Mouse (Mus musculus) neural tube, embryonic 15.5 days (tissue): ENCODE results near the gene Dus4l. TPM values are rescaled to one million over a fixed set of nuclear protein-coding genes. Genes with fewer than 3 reads are reported as not detected.

Source experiments
- ATAC-seq: fragments of 200-750 bp; cut with Nextera tagmentation; 2 replicates; pipeline ENCODE4 v1.8.0; 2017; ENCODE audit warnings: mild to moderate bottlenecking, moderate TSS enrichment, moderate library complexity; ENCODE audit not compliant: low FRiP score
- H3K27ac ChIP-seq: fragments of 300-500 bp; sonication (generic); replicated peaks from 2 replicates; pipeline ENCODE4 v1.5.1; 2015; ENCODE audit warnings: mild to moderate bottlenecking, inconsistent platforms
- H3K27me3 ChIP-seq: fragments of 300-500 bp; sonication (generic); replicated peaks from 2 replicates; pipeline ENCODE4 v1.6.1; 2015; ENCODE audit warnings: inconsistent platforms
- H3K36me3 ChIP-seq: fragments of 300-500 bp; sonication (generic); 2 replicates; pipeline ENCODE4 v1.6.1; 2015; ENCODE audit warnings: inconsistent platforms
- H3K4me1 ChIP-seq: fragments of 300-500 bp; sonication (generic); 2 replicates; pipeline ENCODE4 v1.6.1; 2015; ENCODE audit warnings: inconsistent platforms
- H3K4me2 ChIP-seq: fragments of 300-500 bp; sonication (generic); 2 replicates; pipeline ENCODE4 v1.6.1; 2015; ENCODE audit warnings: inconsistent platforms, mild to moderate bottlenecking, moderate library complexity
- H3K4me3 ChIP-seq: fragments of 300-500 bp; sonication (generic); replicated peaks from 2 replicates; pipeline ENCODE4 v1.5.1; 2015; ENCODE audit warnings: mild to moderate bottlenecking, inconsistent platforms
- H3K9ac ChIP-seq: fragments of 300-500 bp; sonication (generic); replicated peaks from 2 replicates; pipeline ENCODE4 v1.6.1; 2015; ENCODE audit warnings: mild to moderate bottlenecking, inconsistent platforms
- H3K9me3 ChIP-seq: fragments of 300-500 bp; sonication (generic); replicated peaks from 2 replicates; pipeline ENCODE4 v1.6.1; 2016; ENCODE audit warnings: inconsistent platforms
- WGBS: fragments of 180-500 bp; shearing (Covaris S2); methylation state at CpG from one replicate; pipeline ENCODE4 v1.1.7; 2015; ENCODE audit warnings: mixed read lengths; 5-methylcytosine and 5-hydroxymethylcytosine counted together
- polyA plus RNA-seq: library from polyadenylated mRNA; unstranded; fragments of >200 nt; fragmentation: Nextera tagmentation; extraction: Ambion mirVana; gene quantifications from 2 replicates; pipeline ENCODE4 v1.2.1, GENCODE M21; 2015

The Dus4l gene
- polyA plus RNA-seq = 6.8 and 10.3 TPM in 2 replicates

- H3K9me3 ChIP-seq = no peaks in the 10 kb centered on the region
- ATAC-seq = peak; percentile 99
- H3K9ac ChIP-seq = peak within 1 kb of the TSS; percentile 80
- under 1% methylated on average over 47 of the region's 47 CpGs for WGBS
- H3K4me3 ChIP-seq = peak within 1 kb of the TSS; percentile 92
- peak within 1 kb of the TSS; percentile 89 for H3K27ac ChIP-seq
- no peaks in the 10 kb centered on the region for H3K27me3 ChIP-seq
- 0 out of 2 replicates have a peak, but pooled peaks cover 2% of the 10 kb centered on the region for H3K36me3 ChIP-seq
- peak within 1 kb of the TSS; percentile 75 for H3K4me2 ChIP-seq
- peaks cover 11% of the 10 kb centered on the region for H3K4me1 ChIP-seq
Measured at GRCm38 (mm10) chr12:31654197-31654964, at the start of gene Dus4l, which contains the start of gene Cog5. Dus4l (minus strand) TSS chr12:31654826. Cog5 (plus strand) TSS chr12:31654869.

DNA sequence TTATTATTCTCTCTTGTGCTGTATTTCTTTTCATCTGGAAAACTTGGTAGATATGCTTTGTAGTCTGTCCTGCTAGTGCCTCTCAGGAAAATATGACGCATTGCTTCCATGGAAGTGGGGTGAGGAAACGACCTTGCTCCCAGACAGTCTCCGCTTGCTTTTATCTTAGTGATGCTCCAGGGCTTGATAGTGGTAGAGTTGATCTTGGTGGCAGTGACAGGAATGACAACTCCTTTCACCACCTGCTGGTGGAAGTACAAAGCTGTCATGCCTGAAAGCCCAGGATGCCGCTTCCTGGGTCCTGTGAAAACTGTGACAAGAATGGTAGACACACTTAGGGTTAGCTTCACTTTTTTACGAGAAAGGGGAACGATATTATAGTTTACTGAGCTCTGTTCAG, 49.3 kb upstream of the Dus4l start:
- Histone ChIP-seq H3K9me3 (no peaks in the 10 kb centered on the region), H3K36me3 (no peaks in the 10 kb centered on the region), H3K27ac (no peak overlapping the region), H3K4me3 (no peak overlapping the region), H3K27me3 (no peaks in the 10 kb centered on the region), H3K4me1 (peaks cover 1% of the 10 kb centered on the region; the same call in 1 of the 2 replicates), H3K9ac (no peak overlapping the region), H3K4me2 (no peak overlapping the region)
- ATAC-seq = no peak
- 79% methylated on average over 6 of the region's 6 CpGs for WGBS

DNA sequence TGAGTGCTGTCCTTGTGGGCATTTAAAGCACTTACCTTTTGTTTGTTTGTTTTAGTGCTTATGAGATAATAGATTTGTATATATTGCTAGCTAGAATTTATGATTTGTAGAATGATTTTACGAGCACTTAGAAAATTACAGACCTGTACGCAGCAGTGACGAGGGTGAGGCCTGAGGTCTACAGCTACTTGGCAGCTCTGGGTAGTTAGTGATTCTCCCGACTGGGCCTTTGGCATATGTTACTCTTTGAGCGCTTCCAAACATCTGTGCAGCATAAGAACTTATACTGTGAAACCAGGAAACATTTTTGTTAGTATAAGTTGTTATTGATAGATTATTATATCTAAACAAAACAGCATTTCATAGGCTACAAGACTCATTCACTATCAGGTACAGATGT, 46.8 kb upstream of the Dus4l start:
- H3K9me3 ChIP-seq = no peaks in the 10 kb centered on the region
- H3K4me3 ChIP-seq = no peak overlapping the region
- peaks cover 7% of the 10 kb centered on the region for H3K36me3 ChIP-seq
- H3K4me1 ChIP-seq = no peaks in the 10 kb centered on the region; the same call in 1 of the 2 replicates
- no peak for ATAC-seq
- H3K27ac ChIP-seq = peak overlapping the region; percentile 33; the same call in 1 of the 2 replicates
- no peaks in the 10 kb centered on the region for H3K27me3 ChIP-seq
- H3K9ac ChIP-seq = no peak overlapping the region
- 53% methylated on average over 5 of the region's 5 CpGs for WGBS
- no peak overlapping the region for H3K4me2 ChIP-seq

DNA sequence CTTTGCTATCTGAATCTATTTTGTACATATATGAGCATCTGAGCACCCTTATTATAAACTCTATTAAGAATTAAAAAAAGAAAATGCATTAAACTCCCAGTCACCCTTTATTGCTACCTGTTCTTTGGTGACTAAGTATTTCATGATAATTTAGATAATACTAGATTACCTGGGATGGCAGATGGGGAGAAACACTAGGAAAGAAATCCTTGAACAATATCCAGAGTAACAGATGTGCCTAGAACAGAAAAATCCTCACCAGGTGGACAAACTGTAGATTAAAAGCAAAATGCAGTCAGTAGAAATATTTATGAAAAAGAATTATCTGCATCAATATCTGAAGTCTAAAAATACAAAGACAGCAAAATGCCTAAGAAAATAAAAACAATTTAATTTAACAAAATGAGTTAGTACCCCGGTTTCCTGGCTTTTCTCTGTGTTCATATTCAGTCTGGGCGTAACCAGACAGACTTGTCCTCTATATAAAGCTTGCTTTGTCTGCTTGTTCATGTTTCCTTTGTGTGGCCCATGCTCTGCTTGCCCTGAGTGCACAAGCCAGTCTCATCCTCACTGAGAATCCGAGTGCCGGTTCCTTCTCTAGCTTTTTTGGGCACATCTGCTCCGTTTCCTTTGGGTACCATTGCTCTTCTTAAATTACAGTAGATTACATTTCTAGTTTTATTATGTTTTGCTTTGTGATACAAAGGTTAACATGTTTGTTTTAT, 46.2 kb upstream of the Dus4l start:
- H3K4me1 ChIP-seq = no peaks in the 10 kb centered on the region; the same call in 1 of the 2 replicates
- H3K36me3 ChIP-seq = peaks cover 7% of the 10 kb centered on the region
- no peak overlapping the region for H3K9ac ChIP-seq
- no peaks in the 10 kb centered on the region for H3K27me3 ChIP-seq
- H3K4me3 ChIP-seq = no peak overlapping the region
- H3K27ac ChIP-seq = peak overlapping the region; percentile 33; the same call in 1 of the 2 replicates
- no peaks in the 10 kb centered on the region for H3K9me3 ChIP-seq
- no peak overlapping the region for H3K4me2 ChIP-seq
- 38% methylated on average over 5 of the region's 5 CpGs for WGBS
- no peak for ATAC-seq

DNA sequence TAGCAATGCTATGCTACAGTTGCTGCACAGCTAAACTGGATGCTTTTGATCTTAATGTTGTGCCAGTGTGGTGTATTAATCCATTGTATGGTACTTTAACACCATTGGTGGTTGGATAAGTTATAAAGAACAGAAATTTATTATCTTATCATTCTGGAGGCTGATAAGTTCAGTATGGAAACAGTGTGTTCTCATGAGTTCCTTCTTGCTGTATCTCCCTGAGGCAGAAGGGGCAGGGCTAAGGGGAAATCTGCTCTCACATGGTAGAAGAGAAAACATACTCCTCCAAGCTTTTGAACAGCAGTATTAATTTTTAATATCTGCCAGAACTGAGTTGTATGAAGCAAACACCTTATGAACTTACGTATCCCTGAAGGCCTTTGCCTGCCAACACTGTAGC, 38.7 kb upstream of the Dus4l start:
- Histone ChIP-seq H3K36me3 (peaks cover 7% of the 10 kb centered on the region), H3K4me3 (no peak overlapping the region), H3K9me3 (no peaks in the 10 kb centered on the region), H3K9ac (no peak overlapping the region), H3K27ac (no peak overlapping the region), H3K4me2 (no peak overlapping the region), H3K4me1 (no peaks in the 10 kb centered on the region), H3K27me3 (no peaks in the 10 kb centered on the region)
- ATAC-seq = no peak
- 91% methylated on average over 1 of the region's 1 CpGs for WGBS

DNA sequence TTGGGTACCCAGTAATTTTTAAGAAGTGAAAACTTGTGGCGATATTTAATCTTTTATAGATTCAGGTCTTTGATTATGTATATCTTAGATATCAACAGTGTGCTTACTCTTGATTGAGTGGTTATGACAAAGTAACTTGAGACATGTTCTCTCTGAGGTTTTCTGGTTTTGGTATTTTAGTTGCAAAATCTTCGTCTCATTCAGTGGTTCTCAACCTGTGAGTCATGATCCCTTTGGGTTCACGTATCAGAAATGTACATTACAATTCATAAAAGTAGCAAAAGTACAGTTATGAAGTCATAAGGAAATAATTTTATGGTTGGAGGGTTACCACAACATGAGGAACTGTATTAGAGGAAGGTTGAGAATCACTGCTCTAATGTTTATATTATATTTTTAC, 32.1 kb upstream of the Dus4l start:
- Histone ChIP-seq H3K27ac (no peak overlapping the region), H3K27me3 (no peaks in the 10 kb centered on the region), H3K9ac (no peak overlapping the region), H3K4me3 (no peak overlapping the region), H3K4me2 (no peak overlapping the region), H3K9me3 (no peaks in the 10 kb centered on the region), H3K4me1 (no peaks in the 10 kb centered on the region), H3K36me3 (no peaks in the 10 kb centered on the region)
- no peak for ATAC-seq
- WGBS = 96% methylated on average over 3 of the region's 3 CpGs

GRCm38 (mm10) chr12:31667187-31667586, 12.6 kb upstream of the Dus4l start:
- 61% methylated on average over 3 of the region's 3 CpGs for WGBS
- H3K4me2 ChIP-seq = no peak overlapping the region
- H3K27me3 ChIP-seq = no peaks in the 10 kb centered on the region
- no peaks in the 10 kb centered on the region for H3K4me1 ChIP-seq
- H3K9ac ChIP-seq = no peak overlapping the region
- no peaks in the 10 kb centered on the region for H3K9me3 ChIP-seq
- peaks cover 27% of the 10 kb centered on the region for H3K36me3 ChIP-seq
- no peak overlapping the region for H3K4me3 ChIP-seq
- H3K27ac ChIP-seq = no peak overlapping the region
- no peak for ATAC-seq

GRCm38 (mm10) chr12:31665999-31666398, 11.4 kb upstream of the Dus4l start:
- 71% methylated on average over 6 of the region's 6 CpGs for WGBS
- no peak for ATAC-seq
- Histone ChIP-seq H3K4me2 (no peak overlapping the region), H3K36me3 (peaks cover 27% of the 10 kb centered on the region), H3K27ac (no peak overlapping the region), H3K9me3 (no peaks in the 10 kb centered on the region), H3K4me3 (no peak overlapping the region), H3K27me3 (no peaks in the 10 kb centered on the region), H3K9ac (no peak overlapping the region), H3K4me1 (no peaks in the 10 kb centered on the region)

- peaks cover 11% of the 10 kb centered on the region for H3K4me1 ChIP-seq
- H3K36me3 ChIP-seq = no peaks in the 10 kb centered on the region
- no peak overlapping the region for H3K27ac ChIP-seq
- no peak overlapping the region for H3K4me3 ChIP-seq
- H3K9me3 ChIP-seq = no peaks in the 10 kb centered on the region
- 97% methylated on average over 2 of the region's 2 CpGs for WGBS
- no peak overlapping the region for H3K9ac ChIP-seq
- ATAC-seq = no peak
- no peaks in the 10 kb centered on the region for H3K27me3 ChIP-seq
- H3K4me2 ChIP-seq = no peak overlapping the region
Measured at GRCm38 (mm10) chr12:31656841-31657240, 2.2 kb upstream of the Dus4l start.

DNA sequence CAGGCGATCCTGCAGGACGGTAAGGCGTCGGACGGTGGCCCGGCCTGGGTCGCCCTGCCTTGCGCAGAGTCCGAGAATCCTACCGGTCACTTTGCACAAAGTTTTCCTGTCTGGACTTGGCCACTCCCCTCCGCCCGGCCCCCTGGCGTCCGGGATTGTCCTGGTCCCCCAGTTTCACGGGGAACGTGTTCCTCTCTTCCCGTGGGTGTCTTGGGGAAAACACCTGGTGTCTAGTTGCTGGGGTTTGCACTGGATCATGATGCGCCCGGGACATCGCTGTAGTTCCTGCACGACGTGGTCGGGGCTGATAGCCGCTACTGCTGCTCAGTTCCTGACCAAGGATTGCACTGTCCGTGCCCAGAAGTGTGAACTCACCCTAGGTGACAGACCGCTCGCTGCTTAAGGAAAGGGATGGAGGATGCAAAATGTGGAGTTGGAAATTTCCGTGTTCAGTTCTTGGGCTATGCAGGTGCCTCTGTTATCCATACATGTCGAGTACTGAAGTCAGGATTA, 395 bp upstream of the Dus4l start:
- no peaks in the 10 kb centered on the region for H3K36me3 ChIP-seq
- H3K27me3 ChIP-seq = no peaks in the 10 kb centered on the region
- WGBS = under 1% methylated on average over 29 of the region's 29 CpGs
- H3K4me1 ChIP-seq = peaks cover 11% of the 10 kb centered on the region
- H3K9me3 ChIP-seq = no peaks in the 10 kb centered on the region
- peak overlapping the region; percentile 80 for H3K9ac ChIP-seq
- peak overlapping the region; percentile 89 for H3K27ac ChIP-seq
- ATAC-seq = peak; percentile 84
- H3K4me2 ChIP-seq = peak overlapping the region; percentile 75
- H3K4me3 ChIP-seq = peak overlapping the region; percentile 92

DNA sequence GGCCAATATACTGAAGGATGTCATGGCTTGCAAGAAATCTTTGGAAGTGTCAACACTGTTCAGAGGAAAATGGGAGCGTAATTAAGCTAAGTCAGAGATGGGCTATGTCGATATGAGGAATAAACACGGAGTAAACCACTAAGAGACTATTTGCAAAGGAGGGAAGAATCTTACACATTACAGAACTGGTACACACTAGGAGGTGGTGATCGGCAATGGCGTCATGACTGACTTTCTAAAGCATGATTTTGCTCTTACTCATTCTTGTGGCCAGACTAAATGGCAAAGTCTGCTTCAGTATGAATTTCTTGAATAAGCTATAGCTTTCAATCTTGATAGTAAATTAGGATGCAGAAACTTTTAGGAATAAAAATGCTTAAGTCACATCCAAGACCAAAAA, 1.0 kb downstream of the Dus4l start:
- Histone ChIP-seq H3K9me3 (no peaks in the 10 kb centered on the region), H3K27ac (no peak overlapping the region), H3K4me1 (peaks cover 11% of the 10 kb centered on the region), H3K4me3 (no peak overlapping the region), H3K9ac (no peak overlapping the region), H3K4me2 (peak overlapping the region; percentile 75; the same call in 1 of the 2 replicates), H3K27me3 (no peaks in the 10 kb centered on the region), H3K36me3 (0 out of 2 replicates have a peak, but pooled peaks cover 3% of the 10 kb centered on the region)
- WGBS = 79% methylated on average over 5 of the region's 5 CpGs
- ATAC-seq = no peak
